In genomic region chr6:100023434-100024095, GRCm38 (mm10) we compare ENCODE assay signal across 27 mouse cellular contexts.
"Had no signal": no experiment of that assay in that cellular context is flagged by ENCODE, and none has a peak within 500 bp of the region (broad histone marks: within the 10 kb centered on the region; RNA-seq: fewer than 3 reads in every experiment).

No protein-coding gene starts in this region.

- H3K9me3 ChIP-seq: heart, embryonic 10.5 days; heart, embryonic 12.5 days; hindbrain, embryonic 10.5 days; hindbrain, embryonic 15.5 days; intestine, embryonic 15.5 days; kidney, embryonic 15.5 days; limb, embryonic 10.5 days; limb, embryonic 12.5 days; liver, embryonic 13.5 days; liver, embryonic 15.5 days had no signal

- H3K4me1 ChIP-seq: heart, embryonic 10.5 days; heart, embryonic 12.5 days; liver, embryonic 13.5 days; liver, embryonic 15.5 days had no signal

- H3K4me3 ChIP-seq: gastrocnemius, adult 2 months; heart, embryonic 10.5 days; heart, embryonic 12.5 days; hindbrain, embryonic 10.5 days; hindbrain, embryonic 15.5 days; intestine, embryonic 15.5 days; kidney, embryonic 15.5 days; layer of hippocampus, adult 2 months; left cerebral cortex, adult 2 months; limb, embryonic 10.5 days; limb, embryonic 12.5 days; liver, embryonic 13.5 days; liver, embryonic 15.5 days had no signal

- H3K27me3 ChIP-seq: intestine, embryonic 15.5 days; liver, embryonic 13.5 days; liver, embryonic 15.5 days had no signal

- H3K9ac ChIP-seq: heart, embryonic 12.5 days; hindbrain, embryonic 15.5 days; intestine, embryonic 15.5 days; kidney, embryonic 15.5 days; limb, embryonic 12.5 days; liver, embryonic 13.5 days; liver, embryonic 15.5 days had no signal

- H3K4me2 ChIP-seq: heart, embryonic 12.5 days; hindbrain, embryonic 15.5 days; intestine, embryonic 15.5 days; kidney, embryonic 15.5 days; limb, embryonic 12.5 days; liver, embryonic 11.5 days; liver, embryonic 13.5 days; liver, embryonic 15.5 days had no signal

- H3K27ac ChIP-seq: gastrocnemius, adult 2 months; heart, embryonic 10.5 days; hindbrain, embryonic 10.5 days; hindbrain, embryonic 15.5 days; intestine, embryonic 15.5 days; kidney, embryonic 15.5 days; layer of hippocampus, adult 2 months; left cerebral cortex, adult 2 months; limb, embryonic 10.5 days; limb, embryonic 12.5 days; liver, embryonic 13.5 days; liver, embryonic 15.5 days had no signal

- H3K36me3 ChIP-seq: heart, embryonic 10.5 days; heart, embryonic 12.5 days; hindbrain, embryonic 10.5 days; hindbrain, embryonic 15.5 days; intestine, embryonic 15.5 days; kidney, embryonic 15.5 days; limb, embryonic 10.5 days; limb, embryonic 12.5 days; liver, embryonic 13.5 days; liver, embryonic 15.5 days had no signal

- ATAC-seq: inflammation-experienced regulatory T-cells, adult 6 months; intestine, embryonic 15.5 days; intestine, postnatal 0 days had no signal

- DNase-seq: gastrocnemius, adult 2 months; gastrocnemius, postnatal 10 days; gastrocnemius, postnatal 25 days; heart, adult 18-20 months; heart, postnatal 10 days; heart, postnatal 4 days; kidney, adult 18-20 months; kidney, adult 9 months; kidney, postnatal 10 days; kidney, postnatal 25 days; kidney, postnatal 4 days; liver; liver, embryonic 13.5 days had no signal
